Mouse (Mus musculus) kidney, postnatal 10 days (tissue): ENCODE measurements around the gene Fbxo40.

Experiments
- DNase-seq: peaks from one replicate; pipeline ENCODE4 v3.0.0; 2021; ENCODE audit warnings: mixed read lengths

The Fbxo40 gene

GRCm38 (mm10) chr16:36989999-36990625 is at the start of gene Fbxo40:
TSS of gene Fbxo40 (minus strand) at chr16:36990467.
- peak; percentile 24 for DNase-seq

DNA sequence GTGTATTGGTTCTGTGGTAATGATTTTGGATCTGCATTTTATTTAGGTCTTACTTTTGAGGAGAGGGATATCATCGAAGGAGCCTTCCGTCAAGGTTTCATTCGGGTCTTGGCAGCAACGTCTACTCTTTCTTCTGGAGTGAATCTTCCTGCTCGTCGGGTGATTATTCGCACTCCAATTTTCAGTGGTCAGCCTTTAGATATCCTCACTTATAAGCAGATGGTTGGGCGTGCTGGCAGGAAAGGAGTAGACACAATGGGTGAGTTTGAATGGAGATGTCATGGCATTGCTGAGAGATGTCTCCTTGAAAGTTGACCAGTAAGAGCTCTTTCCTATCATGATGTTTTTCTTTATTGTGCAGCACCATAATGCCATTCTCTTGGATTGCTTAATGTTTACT is 44.5 kb upstream of the Fbxo40 start:
- no peak for DNase-seq

- DNase-seq: no peak
These were observed 41.7 kb upstream of the Fbxo40 start for GRCm38 (mm10) chr16:37031996-37032395.

DNA sequence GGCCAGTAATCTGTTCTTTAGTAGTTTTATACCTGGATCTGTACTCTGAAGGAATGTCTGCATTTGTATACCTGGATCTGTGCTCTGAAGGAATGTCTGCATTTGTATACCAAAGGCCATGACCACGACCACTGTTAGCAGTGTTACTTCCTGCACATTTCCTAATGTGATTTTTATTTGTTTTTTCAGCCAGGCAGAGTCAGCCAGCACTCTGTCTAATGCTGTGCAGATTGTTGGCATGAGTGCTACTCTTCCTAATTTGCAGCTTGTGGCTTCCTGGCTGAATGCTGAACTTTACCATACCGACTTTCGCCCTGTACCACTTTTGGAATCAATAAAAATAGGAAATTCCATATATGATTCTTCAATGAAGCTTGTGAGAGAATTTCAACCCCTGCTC is 37.3 kb upstream of the Fbxo40 start:
- DNase-seq: no peak

DNA sequence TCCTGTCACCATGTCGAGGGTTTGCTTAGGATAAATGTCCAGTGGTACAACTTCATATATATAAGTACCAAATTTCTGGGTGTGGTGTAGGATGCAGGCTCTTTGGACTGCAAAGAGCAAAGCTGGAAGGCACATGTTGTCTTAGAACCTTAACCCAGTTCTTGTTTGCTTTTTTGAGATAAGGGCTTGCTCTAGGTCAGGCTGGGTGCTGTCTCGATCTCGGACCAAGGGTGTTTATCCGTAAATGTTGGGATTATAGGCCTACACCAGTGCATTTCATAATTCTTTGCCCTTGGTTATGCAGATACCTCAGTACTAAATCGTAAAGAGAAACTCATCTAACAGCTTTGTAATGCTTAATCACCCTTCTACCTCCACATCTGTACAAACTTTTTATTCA is 22.1 kb upstream of the Fbxo40 start:
- DNase-seq: no peak

- no peak for DNase-seq
These were observed 21.6 kb upstream of the Fbxo40 start for GRCm38 (mm10) chr16:37011922-37012289.

- peak; percentile 95 for DNase-seq
These were observed 21.0 kb upstream of the Fbxo40 start, which contains the start of gene Polq for GRCm38 (mm10) chr16:37011061-37011921. TSS of gene Polq (plus strand) at chr16:37011786.

- DNase-seq: peak; percentile 8
These were observed 20.1 kb upstream of the Fbxo40 start for GRCm38 (mm10) chr16:37010370-37010769.

GRCm38 (mm10) chr16:37009262-37009661 is 19.0 kb upstream of the Fbxo40 start:
- no peak for DNase-seq

DNA sequence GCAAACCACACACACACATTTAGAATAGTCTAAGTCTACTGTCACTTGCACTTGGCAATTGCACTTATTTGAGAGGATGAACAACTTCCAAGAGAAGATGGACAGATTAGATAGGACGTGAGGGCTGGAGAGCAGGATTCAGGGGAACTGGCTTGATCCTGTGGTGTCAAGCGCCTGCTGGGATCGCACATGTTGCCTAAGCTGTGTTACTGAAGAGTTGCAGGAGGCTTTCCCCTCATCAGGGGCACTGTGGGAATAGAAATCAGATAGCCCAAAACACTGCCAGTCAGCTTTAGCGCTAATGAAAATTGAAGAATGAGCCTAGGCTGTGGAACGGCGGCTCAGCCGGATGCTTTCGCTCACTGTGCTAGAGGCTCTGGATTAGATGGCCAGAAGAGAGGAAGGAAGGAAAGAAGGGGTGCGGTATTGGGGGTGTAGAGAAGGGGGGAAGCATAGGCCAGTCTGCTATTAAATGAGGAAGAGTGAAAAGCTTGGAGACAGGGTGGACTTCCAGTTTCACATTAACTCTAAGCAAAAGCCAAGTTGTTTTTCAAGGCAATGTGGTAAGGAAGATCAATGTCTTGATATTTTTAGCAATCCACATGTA is 9.2 kb upstream of the Fbxo40 start:
- DNase-seq: no peak

- DNase-seq: no peak
These were observed 7.4 kb upstream of the Fbxo40 start for GRCm38 (mm10) chr16:36997650-36998049.

- peak; percentile 32 for DNase-seq
These were observed 774 bp downstream of the Fbxo40 start for GRCm38 (mm10) chr16:36989493-36989892.

DNA sequence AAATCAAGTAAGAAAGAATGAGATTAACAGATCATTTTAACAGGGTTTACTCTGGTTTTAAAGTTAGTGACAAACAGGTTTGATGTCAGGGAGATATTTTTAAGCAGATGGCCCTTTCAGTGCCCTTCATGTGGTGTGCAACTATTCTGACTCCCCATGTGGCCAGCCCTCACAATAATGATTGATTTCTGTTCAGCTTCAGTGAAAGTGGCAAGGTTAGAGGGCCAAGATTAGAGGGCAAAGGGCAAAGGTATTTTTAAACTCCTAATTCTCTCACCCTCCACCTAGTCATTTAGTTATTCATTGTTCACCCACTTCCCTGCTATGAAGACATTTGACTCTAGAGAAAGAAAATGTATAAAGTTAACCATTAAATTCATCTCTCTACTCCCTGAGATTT is 2.2 kb downstream of the Fbxo40 start:
- no peak for DNase-seq

GRCm38 (mm10) chr16:36987399-36987798 is 2.9 kb downstream of the Fbxo40 start:
- DNase-seq: no peak

- DNase-seq: no peak
These were observed 4.6 kb downstream of the Fbxo40 start for GRCm38 (mm10) chr16:36985636-36986042.

DNA sequence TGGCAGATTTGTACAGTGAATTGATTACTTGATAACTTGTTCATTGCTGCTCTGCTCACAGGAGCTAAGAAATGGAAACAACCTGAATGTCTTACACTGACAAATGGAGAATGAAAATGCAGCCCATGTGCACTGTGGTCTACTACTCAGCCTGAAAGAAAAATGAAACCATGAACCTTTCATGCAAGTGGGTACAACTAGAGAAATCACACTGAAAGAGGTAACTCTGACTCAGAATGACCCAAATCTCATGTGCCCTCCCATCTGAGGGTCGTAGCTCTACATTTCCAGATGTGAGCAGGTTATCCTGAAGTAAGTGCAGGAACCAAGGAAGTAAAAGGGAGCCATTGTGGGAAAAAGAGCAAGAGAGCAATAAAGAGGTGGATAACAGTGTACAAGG is 6.5 kb downstream of the Fbxo40 start:
- DNase-seq: no peak

GRCm38 (mm10) chr16:36979127-36979526 is 11.1 kb downstream of the Fbxo40 start:
- DNase-seq: no peak

GRCm38 (mm10) chr16:36963415-36963814 is 26.9 kb downstream of the Fbxo40 start:
- DNase-seq: no peak

DNA sequence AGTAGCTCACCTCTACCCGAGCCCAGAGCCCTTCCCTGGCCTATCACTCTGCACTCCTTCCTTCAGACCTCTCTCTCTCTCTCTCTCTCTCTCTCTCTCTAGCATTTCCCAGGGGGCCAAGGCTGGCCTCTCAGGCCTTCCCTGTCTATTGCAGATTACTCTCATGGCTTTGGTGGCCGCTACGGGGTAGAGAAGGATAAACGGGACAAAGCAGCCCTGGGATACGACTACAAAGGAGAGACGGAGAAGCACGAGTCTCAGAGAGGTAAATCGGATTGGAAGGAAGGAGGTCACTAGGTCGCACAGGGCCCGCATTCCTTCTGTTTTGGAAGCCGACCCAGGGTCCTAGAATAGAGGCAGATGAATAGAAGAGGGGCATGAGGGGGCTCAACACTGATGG is 35.2 kb downstream of the Fbxo40 start:
- no peak for DNase-seq

DNA sequence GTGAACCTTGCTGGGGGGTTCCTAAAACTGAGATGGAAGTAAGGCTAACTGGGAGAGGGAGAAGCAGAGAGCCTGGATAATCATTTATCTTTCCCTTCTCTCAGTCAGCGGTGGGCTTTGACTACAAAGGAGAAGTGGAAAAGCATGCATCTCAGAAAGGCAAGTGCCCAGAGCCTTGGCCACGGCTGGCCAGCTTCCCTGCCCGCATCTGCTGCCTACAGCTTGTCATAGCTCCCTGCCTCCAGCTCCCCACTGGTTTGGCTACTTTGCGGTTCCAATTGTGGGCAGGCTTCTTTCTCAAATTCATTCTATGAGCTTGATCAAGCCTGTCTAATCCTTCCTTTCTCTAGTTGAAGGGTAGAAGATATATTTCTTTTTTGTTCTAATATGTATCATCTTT is 39.2 kb downstream of the Fbxo40 start:
- peak; percentile 34 for DNase-seq

DNA sequence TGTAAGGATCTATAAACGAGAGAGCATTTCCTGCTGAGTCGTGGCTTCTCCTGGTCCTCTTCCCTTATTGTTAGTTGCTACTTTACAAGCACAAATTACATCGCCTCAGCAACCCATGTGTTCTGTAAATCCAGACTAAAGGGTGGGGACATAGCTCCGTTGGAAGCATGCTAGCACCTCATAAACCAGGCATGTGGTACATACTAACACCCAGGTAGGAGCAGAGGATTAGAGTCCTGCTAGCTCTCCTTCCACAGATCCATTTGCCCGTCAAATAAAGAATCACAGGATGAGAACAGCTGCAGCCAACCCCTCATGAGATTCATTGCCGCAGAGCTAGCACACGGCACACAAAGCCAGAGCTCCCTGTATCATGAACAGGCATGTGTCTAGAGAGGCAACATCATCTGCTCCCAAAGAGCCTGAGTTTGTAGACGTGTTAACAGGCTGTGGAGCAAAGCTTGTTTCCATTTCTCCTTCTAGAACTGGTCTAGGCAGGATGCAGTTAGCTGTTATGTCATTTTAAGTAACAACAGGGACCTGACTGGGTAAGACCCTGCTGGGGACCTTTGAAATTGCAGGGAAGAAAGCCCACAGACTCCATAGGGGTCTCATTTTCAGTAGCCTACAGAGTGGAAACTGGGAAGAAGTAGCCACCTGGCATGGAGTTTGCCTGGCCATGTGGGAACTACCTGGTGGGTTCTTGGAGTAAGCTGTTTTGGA is 40.5 kb downstream of the Fbxo40 start:
- DNase-seq: no peak

DNA sequence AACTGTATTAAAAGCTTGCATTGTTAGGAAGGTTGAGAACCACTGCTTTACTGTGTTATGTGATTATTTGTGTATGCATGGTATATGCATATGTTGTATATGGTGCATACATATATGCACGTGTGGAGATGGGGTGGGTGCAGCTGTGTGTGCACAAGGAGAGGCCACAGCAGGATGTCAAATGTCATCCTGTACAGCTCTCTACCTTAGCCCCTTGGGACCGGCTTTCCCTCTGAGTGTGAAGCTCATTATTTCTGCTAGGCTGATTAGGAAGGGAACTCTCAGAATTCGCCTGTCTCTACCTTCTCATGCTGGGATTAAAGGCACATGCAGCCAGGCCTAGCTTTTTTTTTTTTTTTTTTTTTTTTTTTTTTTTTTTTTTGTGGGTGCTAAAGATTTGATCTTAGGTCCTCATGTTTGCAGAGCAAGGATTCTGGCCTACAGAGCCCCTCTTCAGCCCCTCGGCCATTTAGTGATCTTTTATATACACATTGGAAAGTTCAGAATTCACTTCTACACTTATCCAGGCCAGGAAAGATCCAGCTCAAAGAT is 42.5 kb downstream of the Fbxo40 start:
- no peak for DNase-seq
